Mouse (Mus musculus) embryonic facial prominence, embryonic 10.5 days (tissue): ENCODE measurements around the gene Enox1. TPM values are rescaled to one million over a fixed set of nuclear protein-coding genes. Genes with fewer than 3 reads are reported as not detected.

ENCODE experiments used
- DNase-seq: peaks from one replicate; pipeline ENCODE4 v3.0.0-alpha.2; 2017; ENCODE audit warnings: low spot score
- H3K27ac ChIP-seq: fragments of 300-500 bp; sonication (generic); replicated peaks from 2 replicates; pipeline ENCODE4 v1.5.1; 2016; ENCODE audit warnings: mild to moderate bottlenecking
- H3K27me3 ChIP-seq: fragments of 300-500 bp; sonication (generic); replicated peaks from 2 replicates; pipeline ENCODE4 v1.6.1; 2016; ENCODE audit warnings: low read depth, mild to moderate bottlenecking; ENCODE audit not compliant: poor library complexity, severe bottlenecking
- H3K36me3 ChIP-seq: fragments of 300-500 bp; sonication (generic); replicated peaks from 2 replicates; pipeline ENCODE4 v1.6.1; 2016; ENCODE audit warnings: mild to moderate bottlenecking, moderate library complexity
- H3K4me1 ChIP-seq: fragments of 300-500 bp; sonication (generic); 2 replicates; pipeline ENCODE4 v1.6.1; 2016
- H3K4me3 ChIP-seq: fragments of 300-500 bp; sonication (generic); 2 replicates; pipeline ENCODE4 v1.5.1; 2016; ENCODE audit warnings: mild to moderate bottlenecking, moderate library complexity
- H3K9me3 ChIP-seq: fragments of 300-500 bp; sonication (generic); 2 replicates; pipeline ENCODE4 v1.6.1; 2016; ENCODE audit warnings: mild to moderate bottlenecking
- WGBS: fragments of 180-500 bp; shearing (Covaris S2); methylation state at CpG from one replicate; pipeline ENCODE4 v1.1.7; 2016; 5-methylcytosine and 5-hydroxymethylcytosine counted together
- polyA plus RNA-seq: library from polyadenylated mRNA; unstranded; fragments of >200 nt; fragmentation: Nextera tagmentation; extraction: Ambion mirVana; gene quantifications from 2 replicates; pipeline ENCODE4 v1.2.1, GENCODE M21; 2016

The Enox1 gene
- polyA plus RNA-seq, 1 experiment from 2014 or later, result 9.1 TPM

DNA sequence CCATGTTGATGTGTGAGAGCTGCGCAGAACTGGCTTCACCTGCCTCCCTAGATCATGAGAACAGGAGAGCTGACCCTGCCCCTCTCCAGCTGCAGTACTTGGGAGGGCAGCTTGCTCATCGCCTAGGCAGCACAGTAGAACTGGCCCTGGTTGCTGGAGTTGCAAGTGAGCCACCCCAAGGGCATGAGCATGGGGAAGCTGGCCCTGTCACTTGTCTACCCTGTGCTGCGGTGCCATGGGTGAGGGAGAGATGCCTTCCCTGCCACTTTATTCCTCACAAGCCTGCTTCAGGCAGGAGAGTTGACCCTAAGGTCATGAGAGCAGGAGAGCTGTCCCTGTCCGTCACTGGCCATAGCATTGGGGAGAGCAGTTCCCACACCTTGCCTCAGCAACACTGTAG is 295.4 kb downstream of the Enox1 start:
- Histone ChIP-seq H3K9me3 (no peaks in the 10 kb centered on the region), H3K27me3 (no peaks in the 10 kb centered on the region), H3K4me1 (no peaks in the 10 kb centered on the region), H3K4me3 (no peak overlapping the region), H3K36me3 (no peaks in the 10 kb centered on the region), H3K27ac (no peak overlapping the region)
- 72% methylated on average over 4 of the region's 4 CpGs for WGBS
- DNase-seq, result no peak

GRCm38 (mm10) chr14:77456066-77456465 is 299.5 kb downstream of the Enox1 start:
- no peak for DNase-seq
- no peak overlapping the region for H3K4me3 ChIP-seq
- H3K27me3 ChIP-seq, result no peaks in the 10 kb centered on the region
- H3K4me1 ChIP-seq, result peaks cover 10% of the 10 kb centered on the region
- 86% methylated on average over 3 of the region's 3 CpGs for WGBS
- no peaks in the 10 kb centered on the region for H3K36me3 ChIP-seq
- no peaks in the 10 kb centered on the region for H3K9me3 ChIP-seq
- H3K27ac ChIP-seq, result no peak overlapping the region

DNA sequence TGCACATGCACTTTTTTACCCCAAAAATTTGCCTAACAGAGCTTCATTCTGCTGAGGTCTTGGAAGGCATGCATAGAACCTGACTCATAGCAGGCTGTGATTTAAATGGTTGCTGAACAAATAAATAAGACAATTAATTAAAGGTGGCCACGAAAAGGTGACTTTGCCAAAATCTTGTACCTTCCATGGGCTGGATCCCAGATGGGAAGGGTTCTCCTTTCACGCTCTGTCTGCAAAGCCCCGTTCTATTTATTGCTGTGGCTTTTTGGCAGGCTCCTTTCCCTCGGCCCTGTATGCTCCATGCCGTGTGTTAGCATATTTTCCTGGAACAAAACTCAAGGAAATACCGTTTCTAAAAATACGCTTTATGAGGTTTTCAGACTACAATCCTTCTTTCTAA is 300.3 kb downstream of the Enox1 start:
- H3K27ac ChIP-seq, result no peak overlapping the region
- WGBS, result 86% methylated on average over 7 of the region's 7 CpGs
- DNase-seq, result no peak
- no peaks in the 10 kb centered on the region for H3K9me3 ChIP-seq
- H3K36me3 ChIP-seq, result no peaks in the 10 kb centered on the region
- no peak overlapping the region for H3K4me3 ChIP-seq
- no peaks in the 10 kb centered on the region for H3K27me3 ChIP-seq
- H3K4me1 ChIP-seq, result peaks cover 11% of the 10 kb centered on the region

DNA sequence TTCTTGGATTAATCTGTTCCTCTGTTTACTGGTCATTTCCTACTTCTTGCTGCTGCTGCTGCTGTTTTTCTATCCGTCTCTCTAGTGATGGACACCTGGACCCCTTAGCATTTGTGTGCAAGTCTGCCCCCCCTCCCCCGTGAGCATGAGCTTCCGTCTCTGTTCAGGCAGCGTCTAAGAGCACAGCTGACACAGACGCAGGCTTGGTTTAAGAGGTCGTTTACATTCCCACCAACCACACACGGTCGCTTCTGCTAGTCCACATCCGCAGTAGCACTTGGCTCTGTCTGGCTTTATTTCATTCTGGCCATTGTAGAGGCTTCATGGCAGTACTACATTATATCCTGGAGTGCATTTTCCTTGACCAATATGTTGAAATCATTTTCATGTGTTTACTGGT is 301.7 kb downstream of the Enox1 start:
- H3K27ac ChIP-seq, result no peak overlapping the region
- WGBS, result 38% methylated on average over 9 of the region's 9 CpGs
- H3K4me1 ChIP-seq, result peaks cover 11% of the 10 kb centered on the region
- H3K9me3 ChIP-seq, result no peaks in the 10 kb centered on the region
- H3K4me3 ChIP-seq, result no peak overlapping the region
- DNase-seq, result no peak
- no peaks in the 10 kb centered on the region for H3K27me3 ChIP-seq
- H3K36me3 ChIP-seq, result no peaks in the 10 kb centered on the region

- WGBS, result 89% methylated on average over 4 of the region's 4 CpGs
- Histone ChIP-seq H3K4me1 (peaks cover 7% of the 10 kb centered on the region; the same call in 1 of the 2 replicates), H3K9me3 (no peaks in the 10 kb centered on the region), H3K27ac (no peak overlapping the region), H3K36me3 (no peaks in the 10 kb centered on the region), H3K4me3 (no peak overlapping the region), H3K27me3 (no peaks in the 10 kb centered on the region)
- no peak for DNase-seq
These were observed 307.4 kb downstream of the Enox1 start for GRCm38 (mm10) chr14:77463919-77464318.

- no peak for DNase-seq
- Histone ChIP-seq H3K9me3 (no peaks in the 10 kb centered on the region), H3K4me1 (peaks cover 7% of the 10 kb centered on the region; the same call in 1 of the 2 replicates), H3K27me3 (no peaks in the 10 kb centered on the region), H3K36me3 (no peaks in the 10 kb centered on the region), H3K27ac (no peak overlapping the region), H3K4me3 (no peak overlapping the region)
- 90% methylated on average over 4 of the region's 4 CpGs for WGBS
These were observed 308.2 kb downstream of the Enox1 start for GRCm38 (mm10) chr14:77464782-77465181.

GRCm38 (mm10) chr14:77470577-77470976 is 314.0 kb downstream of the Enox1 start:
- H3K27ac ChIP-seq, result no peak overlapping the region
- no peaks in the 10 kb centered on the region for H3K36me3 ChIP-seq
- peaks cover 12% of the 10 kb centered on the region for H3K4me1 ChIP-seq
- no peaks in the 10 kb centered on the region for H3K9me3 ChIP-seq
- 81% methylated on average over 3 of the region's 3 CpGs for WGBS
- no peaks in the 10 kb centered on the region for H3K27me3 ChIP-seq
- no peak overlapping the region for H3K4me3 ChIP-seq
- DNase-seq, result no peak

GRCm38 (mm10) chr14:77473501-77473900 is 316.9 kb downstream of the Enox1 start:
- H3K4me3 ChIP-seq, result no peak overlapping the region
- H3K27me3 ChIP-seq, result no peaks in the 10 kb centered on the region
- no peaks in the 10 kb centered on the region for H3K9me3 ChIP-seq
- H3K4me1 ChIP-seq, result peaks cover 16% of the 10 kb centered on the region
- no peaks in the 10 kb centered on the region for H3K36me3 ChIP-seq
- 72% methylated on average over 4 of the region's 4 CpGs for WGBS
- H3K27ac ChIP-seq, result no peak overlapping the region
- DNase-seq, result no peak

GRCm38 (mm10) chr14:77474026-77474425 is 317.5 kb downstream of the Enox1 start:
- no peak overlapping the region for H3K4me3 ChIP-seq
- H3K36me3 ChIP-seq, result no peaks in the 10 kb centered on the region
- no peaks in the 10 kb centered on the region for H3K27me3 ChIP-seq
- 61% methylated on average over 5 of the region's 5 CpGs for WGBS
- H3K27ac ChIP-seq, result no peak overlapping the region
- peak; percentile 20 for DNase-seq
- H3K4me1 ChIP-seq, result peaks cover 16% of the 10 kb centered on the region
- H3K9me3 ChIP-seq, result no peaks in the 10 kb centered on the region

- no peak overlapping the region for H3K4me3 ChIP-seq
- 70% methylated on average over 11 of the region's 11 CpGs for WGBS
- H3K27ac ChIP-seq, result no peak overlapping the region
These were observed 318.7 kb downstream of the Enox1 start for GRCm38 (mm10) chr14:77475134-77475820.

GRCm38 (mm10) chr14:77477704-77478103 is 321.1 kb downstream of the Enox1 start:
- H3K27me3 ChIP-seq, result no peaks in the 10 kb centered on the region
- no peak for DNase-seq
- peaks cover 16% of the 10 kb centered on the region for H3K4me1 ChIP-seq
- no peak overlapping the region for H3K27ac ChIP-seq
- H3K4me3 ChIP-seq, result no peak overlapping the region
- WGBS, result 74% methylated on average over 4 of the region's 4 CpGs
- H3K9me3 ChIP-seq, result no peaks in the 10 kb centered on the region
- H3K36me3 ChIP-seq, result no peaks in the 10 kb centered on the region

More at GRCm38 (mm10) chr14:77475134-77475820, 318.7 kb downstream of the Enox1 start:
- DNase-seq, result no peak
- H3K36me3 ChIP-seq, result no peaks in the 10 kb centered on the region
- no peaks in the 10 kb centered on the region for H3K9me3 ChIP-seq
- H3K27me3 ChIP-seq, result no peaks in the 10 kb centered on the region
- peaks cover 16% of the 10 kb centered on the region for H3K4me1 ChIP-seq

DNA sequence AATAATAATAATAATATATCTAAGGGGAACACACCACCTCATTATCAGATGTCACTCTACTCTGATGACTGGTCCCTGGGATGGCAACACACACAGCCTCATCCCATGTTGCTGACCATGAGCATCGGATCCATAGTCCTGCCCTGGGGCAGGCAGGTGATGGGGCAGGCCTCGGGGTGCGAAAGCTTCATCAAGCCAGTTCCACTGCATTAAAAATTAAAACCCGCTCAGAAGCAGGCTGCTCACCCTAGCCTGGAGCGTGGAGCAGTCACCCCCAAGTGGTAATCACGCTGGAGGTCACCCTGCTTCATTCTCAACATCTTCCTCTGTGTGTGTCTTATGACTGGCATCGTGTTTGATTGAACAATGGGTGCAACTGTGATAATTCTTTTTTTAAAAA is 321.6 kb downstream of the Enox1 start:
- H3K9me3 ChIP-seq, result no peaks in the 10 kb centered on the region
- no peaks in the 10 kb centered on the region for H3K36me3 ChIP-seq
- H3K4me1 ChIP-seq, result peaks cover 18% of the 10 kb centered on the region
- H3K27me3 ChIP-seq, result no peaks in the 10 kb centered on the region
- no peak overlapping the region for H3K4me3 ChIP-seq
- 84% methylated on average over 7 of the region's 7 CpGs for WGBS
- no peak for DNase-seq
- no peak overlapping the region for H3K27ac ChIP-seq

DNA sequence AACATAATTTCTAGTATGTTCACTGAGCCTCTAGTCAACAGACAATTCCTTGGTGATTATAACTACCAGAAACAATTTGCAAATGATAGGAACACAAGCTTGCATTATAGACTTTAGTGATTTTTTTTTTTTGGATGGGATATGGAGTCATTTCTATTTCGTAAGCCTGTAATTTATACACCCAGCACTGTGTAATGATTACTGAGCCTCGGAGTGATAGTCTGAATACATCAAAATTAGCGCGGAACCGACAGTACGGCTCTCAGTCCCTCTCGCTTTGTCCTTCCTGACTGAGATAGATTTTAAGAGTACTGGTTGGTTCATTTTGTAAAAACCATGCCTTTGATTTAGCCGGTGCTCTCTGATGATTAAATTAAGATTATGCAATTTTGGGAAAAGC is 322.1 kb downstream of the Enox1 start:
- no peak overlapping the region for H3K27ac ChIP-seq
- no peak overlapping the region for H3K4me3 ChIP-seq
- no peaks in the 10 kb centered on the region for H3K27me3 ChIP-seq
- H3K36me3 ChIP-seq, result no peaks in the 10 kb centered on the region
- H3K9me3 ChIP-seq, result no peaks in the 10 kb centered on the region
- 94% methylated on average over 8 of the region's 8 CpGs for WGBS
- DNase-seq, result no peak
- peaks cover 15% of the 10 kb centered on the region for H3K4me1 ChIP-seq
